Mouse (Mus musculus) G1E (cell line): ENCODE data around the gene Slc5a2. TPM values are rescaled to one million over a fixed set of nuclear protein-coding genes. Genes with fewer than 3 reads are reported as not detected.

Experiments
- ATAC-seq: 2 replicates; pipeline ENCODE4 v1.8.0; 2016; ENCODE audit warnings: mild to moderate bottlenecking; ENCODE audit not compliant: insufficient number of reproducible peaks, poor library complexity, low FRiP score, severe bottlenecking; ENCODE audit errors: extremely low read depth
- DNase-seq: peaks from one replicate; pipeline ENCODE4 v3.0.0; 2012; ENCODE audit warnings: low spot score
- H3K27me3 ChIP-seq: 2 replicates; pipeline ENCODE4 v1.6.1; 2012; ENCODE audit warnings: mild to moderate bottlenecking, low read length, inconsistent platforms; ENCODE audit not compliant: insufficient read depth
- H3K36me3 ChIP-seq: replicated peaks from 2 replicates; pipeline ENCODE3; 2012; ENCODE audit warnings: mild to moderate bottlenecking, inconsistent platforms
- H3K4me1 ChIP-seq: 2 replicates; pipeline ENCODE4 v1.6.1; 2012; ENCODE audit warnings: low read depth, low read length, inconsistent platforms, mixed read lengths; ENCODE audit not compliant: insufficient read depth
- H3K4me3 ChIP-seq: 2 replicates; pipeline ENCODE4 v1.5.1; 2012; ENCODE audit warnings: low read depth, mild to moderate bottlenecking, inconsistent platforms, low read length, moderate library complexity, mixed read lengths
- H3K9me3 ChIP-seq: replicated peaks from 2 replicates; pipeline ENCODE4 v1.6.1; 2012; ENCODE audit warnings: inconsistent platforms
- CTCF ChIP-seq: IDR thresholded peaks from 2 replicates; pipeline ENCODE4 v1.5.1; 2012; ENCODE audit warnings: low read depth, low read length, inconsistent platforms, mixed read lengths
- GATA1 ChIP-seq: IDR thresholded peaks from 2 replicates; pipeline ENCODE4 v1.6.1; 2012; ENCODE audit warnings: borderline replicate concordance, low read length, inconsistent platforms, mixed read lengths
- GATA2 ChIP-seq: IDR thresholded peaks from 2 replicates; pipeline ENCODE4 v1.6.1; 2012; ENCODE audit warnings: low read depth, low read length, inconsistent platforms, borderline replicate concordance
- POLR2AphosphoS5 ChIP-seq: IDR thresholded peaks from 2 replicates; pipeline ENCODE4 v1.6.1; 2012; ENCODE audit warnings: low read depth, low read length, inconsistent platforms; ENCODE audit not compliant: insufficient replicate concordance
- TAL1 ChIP-seq: conservative IDR thresholded peaks from 2 replicates; pipeline ENCODE4 v1.6.1; 2012; ENCODE audit warnings: low read depth, low read length, inconsistent platforms, mixed read lengths
- polyA plus RNA-seq: library from polyadenylated mRNA; stranded (reverse); fragments of >175 nt; gene quantifications from 2 replicates; pipeline ENCODE4 v1.2.3, GENCODE M21; 2012
- total RNA-seq, 2 experiments: library from RNA; stranded (forward) in 1 of 2; stranded (reverse) in 1 of 2; fragments of 200-1000 nt in 1 of 2; fragments of >200 nt in 1 of 2; fragmentation: Nextera tagmentation in 1 of 2; gene quantifications; 2 replicates each; pipeline ENCODE4 v1.2.3; 2014 to 2017

The Slc5a2 gene
- total and polyA plus RNA-seq, 3 experiments, result 0.05 to 0.55 TPM; not detected in 1

DNA sequence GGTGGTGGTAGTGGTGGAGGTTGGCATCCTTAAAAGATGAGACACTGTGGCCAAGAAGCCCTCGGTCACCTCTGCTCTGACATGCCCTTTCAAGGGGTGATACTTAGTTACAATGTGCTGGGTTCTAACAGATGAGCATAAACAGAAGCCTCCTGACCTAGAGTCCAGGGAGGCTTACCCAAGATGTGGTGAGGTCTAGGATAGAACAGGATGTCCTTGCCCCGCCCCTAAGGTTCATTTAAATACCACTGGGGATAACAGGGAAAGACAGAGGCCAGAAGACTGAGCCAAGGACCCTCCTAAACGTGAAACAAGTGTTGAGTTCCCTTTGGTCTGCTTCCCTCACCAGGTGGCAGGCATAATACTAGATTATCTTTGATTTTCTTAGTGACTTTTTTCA lies 31.1 kb downstream of the Slc5a2 start:
- peaks cover 46% of the 10 kb centered on the region for H3K36me3 ChIP-seq
- peak overlapping the region; percentile 93; the same call in 1 of the 2 replicates for H3K4me3 ChIP-seq
- ATAC-seq (no peak), DNase-seq (peak; percentile 26)
- H3K27me3 ChIP-seq, result no peaks in the 10 kb centered on the region
- no peak for TF ChIP-seq GATA2
- TF ChIP-seq POLR2AphosphoS5, result no peak
- no peak for TF ChIP-seq GATA1
- no peak for TF ChIP-seq CTCF
- no peak for TF ChIP-seq TAL1
- no peaks in the 10 kb centered on the region for H3K9me3 ChIP-seq
- H3K4me1 ChIP-seq, result peaks cover 63% of the 10 kb centered on the region

DNA sequence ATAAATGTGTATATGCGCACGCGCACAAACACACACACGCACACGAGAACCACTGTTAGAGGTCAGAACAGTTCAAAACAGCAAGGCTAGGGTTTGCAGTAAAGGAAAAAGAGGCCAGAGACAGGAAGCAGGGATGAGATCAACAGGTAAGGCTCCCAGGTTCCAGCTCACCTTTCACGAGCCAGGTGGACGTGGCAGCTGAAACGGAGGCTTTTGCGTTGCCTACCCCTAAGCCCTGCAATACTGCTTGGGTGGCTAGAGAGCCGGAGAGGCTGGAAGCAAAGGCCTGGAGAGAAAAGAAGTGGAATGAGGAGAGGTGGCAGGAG lies 31.8 kb downstream of the Slc5a2 start:
- no peak for ATAC-seq
- peaks cover 67% of the 10 kb centered on the region for H3K4me1 ChIP-seq
- H3K9me3 ChIP-seq, result no peaks in the 10 kb centered on the region
- H3K4me3 ChIP-seq, result peak overlapping the region; percentile 93
- no peak for TF ChIP-seq GATA2
- TF ChIP-seq TAL1, result no peak
- DNase-seq, result peak; percentile 21
- no peaks in the 10 kb centered on the region for H3K27me3 ChIP-seq
- H3K36me3 ChIP-seq, result peaks cover 39% of the 10 kb centered on the region

DNA sequence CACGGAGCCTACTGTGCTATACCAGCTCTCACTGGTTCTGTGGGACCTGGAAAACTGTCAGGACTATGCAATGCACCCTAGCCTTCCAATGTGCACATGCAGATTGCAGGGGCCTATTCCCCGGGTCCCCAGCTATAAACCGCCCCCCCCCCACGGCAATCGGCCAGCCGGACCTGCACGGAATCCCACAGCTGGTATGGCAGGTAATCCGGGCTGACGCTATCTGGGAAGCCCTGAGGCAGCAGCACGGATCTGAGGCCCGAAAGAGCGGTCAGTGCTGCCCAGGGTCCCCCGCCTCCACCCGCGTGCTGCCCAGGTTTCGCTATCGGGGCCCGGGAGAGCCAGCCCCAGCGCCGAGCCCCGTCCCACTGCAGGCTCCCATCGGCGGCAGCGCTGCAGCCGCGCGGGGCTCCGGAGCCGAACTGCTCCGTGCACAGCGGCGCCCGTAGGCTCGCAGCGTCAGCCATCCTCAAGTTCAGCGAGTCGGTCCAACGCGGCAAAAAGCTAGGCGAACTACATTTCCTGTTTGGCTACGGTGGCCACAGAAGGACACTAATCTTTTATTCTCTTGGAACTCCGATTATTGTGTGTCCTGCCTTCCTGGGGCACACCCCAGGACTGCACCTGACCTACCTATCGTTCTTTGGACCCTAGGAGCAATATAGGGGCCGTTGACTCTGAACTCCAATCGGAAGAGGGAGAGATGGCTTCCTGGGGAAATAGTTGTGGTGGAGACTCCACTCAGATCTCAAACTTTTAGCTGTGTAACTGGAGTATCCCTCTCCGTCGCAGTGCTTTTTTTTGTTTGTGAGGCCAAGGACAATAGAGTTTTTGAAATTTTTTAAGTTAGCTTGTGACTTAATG lies 32.4 kb downstream of the Slc5a2 start, which contains the start of gene BC017158:
TSS of gene BC017158 (minus strand) at position 554 of the 864 bp plus-strand sequence.
- TF ChIP-seq POLR2AphosphoS5 (no peak), TAL1 (no peak), CTCF (no peak), GATA1 (no peak), GATA2 (no peak)
- H3K4me3 ChIP-seq, result peak within 1 kb of the TSS; percentile 93
- H3K36me3 ChIP-seq, result peaks cover 34% of the 10 kb centered on the region
- ATAC-seq, result peak; percentile 29
- peak; percentile 59 for DNase-seq
- H3K27me3 ChIP-seq, result no peaks in the 10 kb centered on the region
- no peaks in the 10 kb centered on the region for H3K9me3 ChIP-seq
- peaks cover 66% of the 10 kb centered on the region for H3K4me1 ChIP-seq

DNA sequence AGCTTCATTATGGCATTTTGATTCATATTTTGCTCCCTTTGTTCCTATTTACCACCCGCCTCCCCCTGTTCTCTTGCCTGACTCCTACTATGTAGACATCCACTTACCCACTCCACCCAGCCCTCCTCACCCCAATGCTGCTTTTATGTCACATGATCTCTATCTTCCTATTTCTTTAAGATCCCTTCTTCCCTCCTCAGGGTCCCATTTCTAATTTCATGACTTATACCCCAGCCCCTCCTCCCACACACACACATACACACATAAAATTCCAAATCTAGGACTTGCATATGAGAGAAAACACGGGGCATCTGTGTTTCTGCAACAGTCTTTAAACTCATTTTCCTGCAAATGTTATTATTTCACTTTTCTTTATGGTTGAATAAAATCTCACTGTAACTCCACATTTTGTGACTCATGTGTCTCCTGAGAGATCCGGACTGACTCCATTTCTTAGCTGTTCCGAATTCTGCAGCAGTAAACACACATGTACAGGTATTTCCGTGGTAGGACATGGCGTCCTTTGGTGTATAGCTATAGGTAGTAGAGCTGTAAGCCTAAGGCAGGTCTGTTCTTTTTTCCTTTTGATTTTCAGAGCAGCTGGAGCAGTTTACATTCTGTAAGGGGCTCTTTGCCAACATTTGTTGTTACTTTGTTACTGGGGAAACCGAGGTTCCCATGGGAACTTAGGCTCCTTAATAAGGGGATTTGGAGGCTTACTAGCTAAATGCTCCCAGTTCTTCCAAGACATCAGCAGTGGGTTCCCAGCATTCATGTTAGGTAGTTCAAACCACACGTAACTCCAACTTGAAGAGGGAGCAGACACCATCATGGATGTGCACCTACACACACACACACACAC lies 33.3 kb downstream of the Slc5a2 start:
- Histone ChIP-seq H3K36me3 (peaks cover 27% of the 10 kb centered on the region), H3K9me3 (no peaks in the 10 kb centered on the region), H3K4me3 (peak overlapping the region; percentile 93), H3K27me3 (no peaks in the 10 kb centered on the region), H3K4me1 (peaks cover 65% of the 10 kb centered on the region)
- TF ChIP-seq CTCF (no peak), GATA1 (no peak), TAL1 (no peak), POLR2AphosphoS5 (no peak), GATA2 (no peak)
- no peak for ATAC-seq
- peak; percentile 60 for DNase-seq

DNA sequence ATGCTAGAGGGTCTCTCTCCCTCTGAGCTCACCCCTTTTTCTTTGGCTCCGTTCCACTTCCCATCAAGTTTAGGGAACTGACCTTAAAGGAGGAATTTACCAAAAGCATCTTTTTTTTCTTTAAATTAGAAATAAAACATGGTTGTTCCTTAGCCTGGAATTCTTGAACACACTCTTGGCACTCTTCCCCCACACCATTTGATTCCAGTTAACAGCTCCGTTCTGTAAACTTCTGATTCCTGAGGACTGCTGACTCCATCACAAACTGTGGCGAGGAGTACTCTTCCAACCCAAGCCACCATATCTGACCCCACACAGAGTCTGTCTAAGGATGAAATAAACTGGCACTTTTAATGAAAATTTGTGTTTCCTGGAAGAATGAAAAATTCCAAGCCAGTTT lies 35.5 kb downstream of the Slc5a2 start:
- Histone ChIP-seq H3K4me3 (no peak overlapping the region), H3K9me3 (no peaks in the 10 kb centered on the region), H3K36me3 (peaks cover 7% of the 10 kb centered on the region), H3K27me3 (no peaks in the 10 kb centered on the region), H3K4me1 (peaks cover 66% of the 10 kb centered on the region)
- DNase-seq, result no peak
- TF ChIP-seq TAL1 (no peak), GATA2 (no peak), GATA1 (no peak), POLR2AphosphoS5 (no peak), CTCF (no peak)
- no peak for ATAC-seq

DNA sequence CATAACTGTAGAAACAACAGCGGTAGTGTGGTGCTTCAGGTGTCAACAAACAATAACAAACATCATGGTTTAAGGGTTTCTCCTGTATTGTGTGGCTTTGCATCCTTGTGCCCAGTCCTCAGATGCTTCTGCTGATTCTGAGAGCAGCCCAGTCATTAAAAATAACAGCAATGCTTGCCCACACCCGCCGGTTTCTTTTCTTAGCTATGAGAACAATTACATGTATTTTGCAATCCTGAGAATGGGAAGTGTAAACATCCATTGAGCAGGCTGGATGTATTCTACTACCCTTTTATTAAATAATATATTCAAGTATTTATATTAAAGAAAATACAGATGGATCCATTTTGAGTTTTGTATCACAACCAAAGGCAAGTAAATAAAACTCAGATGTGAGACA lies 36.7 kb downstream of the Slc5a2 start:
- no peak for ATAC-seq
- no peak for DNase-seq
- Histone ChIP-seq H3K27me3 (no peaks in the 10 kb centered on the region), H3K4me3 (no peak overlapping the region), H3K36me3 (no peaks in the 10 kb centered on the region), H3K9me3 (no peaks in the 10 kb centered on the region), H3K4me1 (peaks cover 65% of the 10 kb centered on the region)
- TF ChIP-seq GATA1, result no peak
- no peak for TF ChIP-seq CTCF
- no peak for TF ChIP-seq TAL1
- TF ChIP-seq GATA2, result no peak
- no peak for TF ChIP-seq POLR2AphosphoS5
